Mouse (Mus musculus) stomach, embryonic 16.5 days (tissue): ENCODE data around the gene Fcamr. TPM values are rescaled to one million over a fixed set of nuclear protein-coding genes. Genes with fewer than 3 reads are reported as not detected.

Source experiments
- ATAC-seq: fragments of 200-750 bp; cut with Nextera tagmentation; 2 replicates; pipeline ENCODE4 v1.8.0; 2017; ENCODE audit warnings: moderate number of reproducible peaks, moderate TSS enrichment; ENCODE audit not compliant: insufficient read depth, low FRiP score
- H3K27ac ChIP-seq: fragments of 300-500 bp; sonication (generic); 2 replicates; pipeline ENCODE4 v1.5.1; 2014; ENCODE audit warnings: low read length
- H3K27me3 ChIP-seq: fragments of 300-500 bp; sonication (generic); 2 replicates; pipeline ENCODE4 v1.6.1; 2014; ENCODE audit warnings: low read length, control low read depth, mixed read lengths; ENCODE audit not compliant: control insufficient read depth, insufficient read depth
- H3K36me3 ChIP-seq: fragments of 300-500 bp; sonication (generic); 2 replicates; pipeline ENCODE4 v1.6.1; 2014; ENCODE audit warnings: low read length; ENCODE audit not compliant: control insufficient read depth, insufficient read depth
- H3K4me1 ChIP-seq: fragments of 300-500 bp; sonication (generic); 2 replicates; pipeline ENCODE4 v1.6.1; 2014; ENCODE audit warnings: low read length, control low read depth, mixed read lengths; ENCODE audit not compliant: control insufficient read depth, insufficient read depth
- H3K4me2 ChIP-seq: fragments of 300-500 bp; sonication (generic); 2 replicates; pipeline ENCODE4 v1.6.1; 2014; ENCODE audit warnings: low read depth, low read length, mixed read lengths
- H3K4me3 ChIP-seq: fragments of 300-500 bp; sonication (generic); replicated peaks from 2 replicates; pipeline ENCODE4 v1.5.1; 2014; ENCODE audit warnings: mild to moderate bottlenecking, low read length
- H3K9ac ChIP-seq: fragments of 300-500 bp; sonication (generic); 2 replicates; pipeline ENCODE4 v1.6.1; 2014; ENCODE audit warnings: low read length
- H3K9me3 ChIP-seq: fragments of 300-500 bp; sonication (generic); replicated peaks from 2 replicates; pipeline ENCODE4 v1.6.1; 2016; ENCODE audit warnings: low read length, control low read depth; ENCODE audit not compliant: control insufficient read depth
- WGBS: fragments of 180-500 bp; shearing (Covaris S2); extraction: QIAGEN DNeasy Blood & Tissue Kit; methylation state at CpG from one replicate; pipeline ENCODE4 v1.1.7; 2014; 5-methylcytosine and 5-hydroxymethylcytosine counted together
- polyA plus RNA-seq: library from polyadenylated mRNA; unstranded; fragments of >200 nt; fragmentation: Nextera tagmentation; extraction: Ambion mirVana; gene quantifications from 2 replicates; pipeline ENCODE4 v1.2.1, GENCODE M21; 2015

Gene Fcamr
- polyA plus RNA-seq, 1 experiment from 2014 or later: 0.56 TPM

GRCm38 (mm10) chr1:130796967-130797684 lies 3.6 kb upstream of the Fcamr start:
- Histone ChIP-seq H3K4me2 (no peak overlapping the region), H3K27ac (no peak overlapping the region), H3K4me3 (no peak overlapping the region), H3K9ac (no peak overlapping the region), H3K9me3 (no peaks in the 10 kb centered on the region), H3K36me3 (no peaks in the 10 kb centered on the region), H3K4me1 (no peaks in the 10 kb centered on the region; the same call in 1 of the 2 replicates), H3K27me3 (no peaks in the 10 kb centered on the region)
- ATAC-seq: no peak
- 80% methylated on average over 8 of the region's 8 CpGs for WGBS

- Histone ChIP-seq H3K9ac (no peak overlapping the region), H3K27me3 (no peaks in the 10 kb centered on the region), H3K4me3 (no peak overlapping the region), H3K4me2 (no peak overlapping the region), H3K27ac (no peak overlapping the region), H3K36me3 (no peaks in the 10 kb centered on the region), H3K4me1 (no peaks in the 10 kb centered on the region; the same call in 1 of the 2 replicates), H3K9me3 (no peaks in the 10 kb centered on the region)
- ATAC-seq: no peak
- 59% methylated on average over 6 of the region's 6 CpGs for WGBS
These were observed 2.7 kb upstream of the Fcamr start for GRCm38 (mm10) chr1:130798037-130798436.

- Histone ChIP-seq H3K9me3 (no peaks in the 10 kb centered on the region), H3K4me3 (no peak overlapping the region), H3K4me1 (no peaks in the 10 kb centered on the region; the same call in 1 of the 2 replicates), H3K27ac (no peak overlapping the region), H3K9ac (no peak overlapping the region), H3K4me2 (no peak overlapping the region), H3K36me3 (no peaks in the 10 kb centered on the region), H3K27me3 (no peaks in the 10 kb centered on the region)
- 52% methylated on average over 3 of the region's 3 CpGs for WGBS
- no peak for ATAC-seq
These were observed 2.2 kb upstream of the Fcamr start for GRCm38 (mm10) chr1:130798551-130798950.

- Histone ChIP-seq H3K27ac (no peak overlapping the region), H3K4me3 (no peak overlapping the region), H3K36me3 (no peaks in the 10 kb centered on the region), H3K27me3 (no peaks in the 10 kb centered on the region), H3K4me2 (no peak overlapping the region), H3K9ac (no peak overlapping the region), H3K4me1 (no peaks in the 10 kb centered on the region; the same call in 1 of the 2 replicates), H3K9me3 (no peaks in the 10 kb centered on the region)
- WGBS: 87% methylated on average over 2 of the region's 2 CpGs
- no peak for ATAC-seq
These were observed 1.3 kb upstream of the Fcamr start for GRCm38 (mm10) chr1:130799399-130799798.

- Histone ChIP-seq H3K36me3 (no peaks in the 10 kb centered on the region), H3K27ac (no peak overlapping the region), H3K9ac (no peak overlapping the region), H3K4me2 (no peak overlapping the region), H3K4me1 (no peaks in the 10 kb centered on the region; the same call in 1 of the 2 replicates), H3K9me3 (no peaks in the 10 kb centered on the region), H3K4me3 (no peak overlapping the region), H3K27me3 (no peaks in the 10 kb centered on the region)
- WGBS: 69% methylated on average over 2 of the region's 2 CpGs
- ATAC-seq: no peak
These were observed 809 bp downstream of the Fcamr start for GRCm38 (mm10) chr1:130801511-130801910.

GRCm38 (mm10) chr1:130802976-130803375 lies 2.3 kb downstream of the Fcamr start:
- Histone ChIP-seq H3K9ac (no peak overlapping the region), H3K27ac (peak overlapping the region; percentile 41; the same call in 1 of the 2 replicates), H3K4me1 (no peaks in the 10 kb centered on the region; the same call in 1 of the 2 replicates), H3K4me3 (no peak overlapping the region), H3K27me3 (no peaks in the 10 kb centered on the region), H3K9me3 (no peaks in the 10 kb centered on the region), H3K4me2 (no peak overlapping the region), H3K36me3 (no peaks in the 10 kb centered on the region)
- no peak for ATAC-seq
- 45% methylated on average over 6 of the region's 6 CpGs for WGBS

- WGBS: 55% methylated on average over 6 of the region's 6 CpGs
- Histone ChIP-seq H3K4me2 (no peak overlapping the region), H3K27ac (no peak overlapping the region), H3K4me3 (no peak overlapping the region), H3K27me3 (no peaks in the 10 kb centered on the region), H3K9ac (no peak overlapping the region), H3K4me1 (no peaks in the 10 kb centered on the region), H3K9me3 (no peaks in the 10 kb centered on the region), H3K36me3 (no peaks in the 10 kb centered on the region)
- no peak for ATAC-seq
These were observed 3.6 kb downstream of the Fcamr start for GRCm38 (mm10) chr1:130804279-130804678.

- WGBS: 89% methylated on average over 3 of the region's 3 CpGs
- Histone ChIP-seq H3K4me3 (no peak overlapping the region), H3K27me3 (no peaks in the 10 kb centered on the region), H3K4me1 (no peaks in the 10 kb centered on the region), H3K4me2 (no peak overlapping the region), H3K9ac (no peak overlapping the region), H3K36me3 (no peaks in the 10 kb centered on the region), H3K9me3 (no peaks in the 10 kb centered on the region), H3K27ac (no peak overlapping the region)
- ATAC-seq: no peak
These were observed 10.2 kb downstream of the Fcamr start for GRCm38 (mm10) chr1:130810906-130811305.

- Histone ChIP-seq H3K9ac (no peak overlapping the region), H3K36me3 (no peaks in the 10 kb centered on the region), H3K4me2 (no peak overlapping the region), H3K4me1 (no peaks in the 10 kb centered on the region), H3K9me3 (no peaks in the 10 kb centered on the region), H3K4me3 (no peak overlapping the region), H3K27ac (no peak overlapping the region), H3K27me3 (no peaks in the 10 kb centered on the region)
- WGBS: 63% methylated on average over 17 of the region's 17 CpGs
- no peak for ATAC-seq
These were observed 10.6 kb downstream of the Fcamr start for GRCm38 (mm10) chr1:130811316-130811715.
